Mouse (Mus musculus) heart, postnatal 14 days (tissue): ENCODE data around the gene Gnao1. TPM values are rescaled to one million over a fixed set of nuclear protein-coding genes. Genes with fewer than 3 reads are reported as not detected.

ENCODE experiments used
- DNase-seq, 2 experiments: peaks; one replicate each; pipeline ENCODE4 v3.0.0; 2021 to 2022
- intact Hi-C: fragments of 180-260 bp; cut with DNase I; formaldehyde crosslinking; loops from one replicate; pipeline ENCODE4 v1.15.1; 2025
- long read RNA-seq, 2 experiments: library from polyadenylated mRNA; stranded (forward); transcript quantifications; one replicate each; pipeline ENCODE4 v2.0.0; 2021
- total RNA-seq, 2 experiments: library from RNA; stranded (reverse); gene quantifications; 2 replicates each; pipeline ENCODE4 v1.2.3; 2021

Gnao1 gene
- 10 to 100 TPM; 20.0 to 26.8 TPM for total RNA-seq
- long read RNA-seq, experiment 1, transcript Gnao1-201 (9 exons, 2,948 nt), result major isoform, 5 of 8 reads
- long read RNA-seq, experiment 1, partial matches to known transcripts, result 0 of 8 reads
- long read RNA-seq, experiment 1, other reads (novel, unspliced or antisense), result 1 of 8 reads
- long read RNA-seq, experiment 2, full-length matches to known transcripts, result 7 of 9 reads
- long read RNA-seq, experiment 2, partial matches to known transcripts, result 1 of 9 reads
- long read RNA-seq, experiment 2, other reads (novel, unspliced or antisense), result 1 of 9 reads

DNA sequence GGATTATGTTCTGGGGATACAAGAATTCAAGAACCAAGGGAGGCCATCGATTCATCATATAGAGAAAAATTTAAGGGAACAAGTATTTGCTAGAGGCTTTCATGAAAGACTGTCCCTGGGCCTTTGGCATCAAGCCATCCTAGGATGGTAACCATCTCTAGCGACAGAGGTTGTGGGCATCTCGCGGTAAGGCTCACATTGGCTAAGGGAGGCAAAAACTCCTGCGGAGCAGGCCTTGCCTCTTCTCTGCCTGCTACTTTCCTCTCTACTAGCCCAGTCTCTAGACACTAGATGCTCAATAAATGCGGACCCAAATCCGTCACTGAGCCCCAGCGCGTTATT, at the start of gene Gnao1:
Gene Gnao1 (plus strand): TSS at position 281 of the 342 bp plus-strand sequence.
- intact Hi-C loops, result loop anchor here (5.0 kb wide), 1 partner anchor 123 kb away; no protein-coding TSS in a partner anchor
- no peak for DNase-seq

DNA sequence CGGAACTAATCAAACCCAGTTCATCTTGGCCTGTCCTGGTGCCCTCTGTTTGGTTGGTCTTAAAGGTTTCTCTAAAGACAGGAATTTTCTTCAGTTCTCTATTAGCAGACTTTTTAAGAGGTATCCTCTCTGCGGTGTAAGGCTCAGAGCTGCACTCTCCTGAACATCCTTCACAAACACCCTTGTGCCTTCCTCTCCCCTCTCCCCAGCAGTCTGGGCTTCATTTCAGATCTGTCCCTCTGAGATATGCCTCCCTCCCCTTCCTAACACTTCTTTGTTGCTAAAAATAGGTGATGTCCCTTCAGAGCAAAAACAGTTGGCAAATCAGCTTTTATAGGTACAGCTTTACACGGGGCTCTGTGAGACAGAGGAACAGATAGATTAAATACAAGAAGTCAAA, 32.2 kb upstream of the Gnao1 start:
- intact Hi-C loops, result loop anchor here (10.0 kb wide), 1 partner anchor 113 kb away; no protein-coding TSS in a partner anchor
- DNase-seq, result peak; percentile 1 to 3

DNA sequence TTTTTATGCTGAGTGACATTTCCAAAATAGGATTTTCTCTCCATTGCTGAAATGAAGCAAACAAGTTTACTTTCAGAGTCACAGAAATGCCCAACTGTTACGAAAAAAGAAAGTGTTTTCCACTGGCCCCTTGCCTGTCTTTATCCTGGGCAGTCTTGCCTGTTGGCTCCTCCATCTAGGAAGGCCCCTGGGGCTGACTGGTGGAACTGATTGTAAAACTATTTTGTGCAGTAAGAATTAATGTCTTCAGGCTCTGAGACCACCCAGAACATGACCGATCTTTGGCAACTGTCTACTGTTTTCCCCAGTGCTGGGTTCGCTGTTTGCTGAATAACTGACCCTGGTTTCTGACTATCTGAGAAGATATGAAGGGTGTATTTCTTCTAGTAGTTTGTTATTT, 540 bp upstream of the Gnao1 start:
- intact Hi-C loops, result no loop called here
- DNase-seq, result no peak

DNA sequence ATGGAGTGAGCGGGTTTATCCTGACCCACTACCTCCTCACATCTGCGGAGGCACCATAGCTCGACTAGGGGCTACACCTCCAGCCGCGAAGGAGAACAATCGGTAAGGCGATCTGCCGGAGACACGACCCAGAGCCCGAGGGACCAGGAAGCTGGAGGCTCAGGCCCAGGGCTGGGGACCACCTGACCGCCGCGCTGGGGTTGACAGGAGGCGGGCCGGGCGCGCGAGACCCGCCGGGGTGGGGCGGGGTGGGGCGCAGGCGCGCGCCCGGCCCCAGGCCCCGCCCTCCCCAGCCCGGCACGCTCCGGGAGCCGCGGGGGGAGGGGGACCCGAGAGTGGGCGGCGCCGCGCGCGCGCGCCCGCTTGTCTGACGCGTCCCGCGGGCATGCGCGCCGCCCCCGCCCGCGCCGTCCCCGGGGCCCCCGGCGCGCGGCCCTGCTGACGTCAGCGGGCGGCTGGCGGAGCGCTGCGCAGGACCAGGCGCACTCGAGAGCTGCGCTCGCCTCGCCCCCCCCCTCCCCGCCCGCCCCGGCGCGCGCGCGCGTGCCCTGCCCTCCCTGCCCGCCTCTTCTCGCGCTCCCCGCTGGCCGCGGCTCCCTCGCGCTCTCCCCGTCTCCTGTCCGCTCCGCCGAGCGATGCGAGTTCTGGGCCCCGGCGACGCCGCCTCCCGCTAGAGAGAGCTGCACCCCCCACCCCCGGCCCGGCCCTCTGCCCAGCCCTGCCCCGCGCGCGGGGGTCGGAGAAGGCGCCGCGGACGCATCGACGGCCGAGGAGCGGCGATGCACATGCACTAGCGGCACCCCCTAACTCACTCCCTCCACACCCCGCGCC, 477 bp downstream of the Gnao1 start:
- intact Hi-C loops, result loop anchor here (5.0 kb wide), 1 partner anchor 122 kb away; no protein-coding TSS in a partner anchor
- peak; percentile 89 to 93 for DNase-seq

DNA sequence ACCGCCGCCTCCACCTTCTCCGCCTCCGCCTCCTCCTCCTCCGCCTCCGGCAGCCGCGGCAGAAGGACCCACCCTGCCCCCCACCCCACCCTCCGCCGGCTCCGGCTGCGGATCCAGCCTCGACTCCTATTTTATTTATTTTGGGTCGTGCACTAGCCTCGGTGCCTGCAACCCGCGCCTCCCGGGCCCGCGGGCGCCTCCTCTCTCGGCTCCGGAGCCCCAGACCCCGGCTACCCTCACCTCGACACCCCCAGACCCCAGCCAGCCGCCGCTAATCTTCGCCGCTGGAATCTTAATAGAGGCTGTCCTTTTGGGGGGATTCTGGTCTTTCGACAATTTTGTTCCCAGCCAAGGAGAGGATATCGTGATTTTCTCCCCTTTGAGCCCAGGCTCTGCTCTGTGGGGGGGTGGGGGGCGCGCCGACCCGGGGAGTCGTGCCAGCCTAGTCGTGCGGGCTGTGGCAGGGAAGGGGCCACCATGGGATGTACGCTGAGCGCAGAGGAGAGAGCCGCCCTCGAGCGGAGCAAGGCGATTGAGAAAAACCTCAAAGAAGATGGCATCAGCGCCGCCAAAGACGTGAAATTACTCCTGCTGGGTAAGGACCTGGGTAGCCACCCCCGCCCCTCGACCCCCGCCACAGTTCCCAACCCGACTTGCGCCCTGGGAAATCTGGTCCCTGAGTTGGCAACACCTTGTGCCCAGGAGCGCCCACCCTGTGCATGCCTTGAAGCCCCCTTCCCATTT, 1.3 kb downstream of the Gnao1 start:
- no peak for DNase-seq
- intact Hi-C loops, result loop anchor here (5.0 kb wide), 1 partner anchor 121 kb away; no protein-coding TSS in a partner anchor

DNA sequence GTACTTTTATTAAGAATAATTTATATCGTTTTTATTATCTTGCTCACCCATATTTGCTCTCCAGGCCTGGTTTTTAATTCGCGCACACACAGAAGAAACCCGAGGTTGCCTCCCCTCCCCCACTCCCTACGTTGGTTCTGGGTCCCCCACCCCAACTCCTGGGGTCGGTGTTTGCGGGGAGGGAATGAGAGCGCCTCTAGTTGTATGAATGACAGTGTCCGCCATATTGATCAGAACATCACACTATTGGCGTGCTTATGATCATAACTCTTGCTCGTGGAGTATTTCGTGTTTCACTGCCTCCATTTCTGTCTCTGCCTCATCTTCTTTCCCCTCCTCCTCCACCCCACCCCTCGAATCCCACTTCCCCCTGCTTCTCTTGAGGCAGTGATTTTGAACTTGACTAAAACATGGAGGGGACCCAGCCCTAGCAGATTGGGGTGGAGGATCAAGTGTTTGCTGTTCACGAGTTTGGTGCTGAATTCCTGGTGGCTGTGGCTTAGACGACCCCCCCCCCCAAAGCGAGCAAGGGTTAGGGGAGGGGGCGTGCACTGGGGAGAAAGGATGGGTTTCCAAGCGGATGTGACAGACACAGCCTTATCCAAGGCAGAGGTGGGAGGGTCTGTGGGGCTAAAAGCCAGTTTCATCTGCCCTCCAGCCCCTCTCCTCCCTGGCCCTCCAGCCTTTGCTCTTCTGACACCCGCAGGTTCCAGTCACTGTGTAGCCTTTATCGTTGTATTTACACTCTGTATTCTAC, 2.1 kb downstream of the Gnao1 start:
- no peak for DNase-seq
- intact Hi-C loops, result loop anchor here (5.0 kb wide), 1 partner anchor 120 kb away; no protein-coding TSS in a partner anchor

DNA sequence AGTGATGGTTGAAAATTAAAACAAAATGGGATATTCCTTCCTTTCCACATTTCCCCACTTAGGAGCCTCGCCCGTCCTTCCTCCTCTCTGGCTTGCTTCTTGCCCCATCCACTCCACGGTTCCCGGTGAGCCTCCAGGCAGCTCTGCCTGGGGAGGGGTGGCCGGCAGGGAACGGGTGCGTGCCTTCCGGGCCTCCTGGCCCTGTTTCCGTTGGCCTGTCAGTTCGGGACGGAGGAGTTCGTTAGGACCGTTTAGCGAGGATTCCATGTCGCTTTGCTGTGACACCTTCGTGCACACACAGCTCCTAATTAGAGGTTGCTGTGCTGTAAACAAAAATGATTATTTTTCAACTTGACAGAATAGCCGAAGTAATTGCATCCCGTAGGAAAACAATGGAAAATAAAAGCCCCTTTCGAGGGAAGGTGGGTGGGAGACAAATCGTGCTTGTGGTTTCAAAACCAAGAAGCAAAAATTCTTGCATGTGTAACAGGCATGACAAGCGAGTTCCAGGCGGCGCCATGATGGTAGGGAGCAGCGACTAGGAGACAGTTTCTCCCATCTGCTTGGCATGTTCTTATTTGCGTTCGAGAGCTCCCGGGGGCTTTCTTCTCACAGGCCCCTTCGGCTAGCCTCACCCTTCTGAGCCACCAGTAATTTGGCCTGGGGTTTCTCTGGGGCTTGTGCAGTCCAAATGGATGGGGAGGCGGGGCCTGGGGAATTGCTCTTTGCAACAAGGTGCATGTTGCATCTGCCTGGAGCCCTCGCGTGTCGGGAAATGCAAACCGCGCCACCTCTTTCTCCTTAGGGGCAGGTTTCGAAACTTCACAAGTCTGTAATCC, 3.0 kb downstream of the Gnao1 start:
- intact Hi-C loops, result loop anchor here (5.0 kb wide), 1 partner anchor 120 kb away; no protein-coding TSS in a partner anchor
- no peak for DNase-seq

DNA sequence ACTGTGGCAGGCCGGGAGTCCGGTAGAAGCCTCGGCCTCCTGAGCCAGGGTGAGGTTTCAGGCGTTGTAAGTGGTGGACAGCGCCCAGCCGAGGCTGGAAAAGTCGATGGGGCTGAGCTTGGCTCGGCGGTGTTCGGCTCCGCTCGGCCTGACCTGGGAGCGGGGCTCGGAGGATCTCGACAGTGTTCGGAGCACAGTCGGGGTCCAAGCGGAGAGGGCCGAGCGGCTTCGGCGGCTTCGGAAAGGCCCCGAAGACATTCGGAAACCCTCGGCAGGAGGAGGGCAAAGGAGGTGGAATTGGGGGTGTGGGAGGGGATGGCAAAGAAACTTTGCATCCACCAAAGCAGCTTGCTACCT, 3.6 kb downstream of the Gnao1 start:
- intact Hi-C loops, result loop anchor here (5.0 kb wide), 1 partner anchor 119 kb away; no protein-coding TSS in a partner anchor

DNA sequence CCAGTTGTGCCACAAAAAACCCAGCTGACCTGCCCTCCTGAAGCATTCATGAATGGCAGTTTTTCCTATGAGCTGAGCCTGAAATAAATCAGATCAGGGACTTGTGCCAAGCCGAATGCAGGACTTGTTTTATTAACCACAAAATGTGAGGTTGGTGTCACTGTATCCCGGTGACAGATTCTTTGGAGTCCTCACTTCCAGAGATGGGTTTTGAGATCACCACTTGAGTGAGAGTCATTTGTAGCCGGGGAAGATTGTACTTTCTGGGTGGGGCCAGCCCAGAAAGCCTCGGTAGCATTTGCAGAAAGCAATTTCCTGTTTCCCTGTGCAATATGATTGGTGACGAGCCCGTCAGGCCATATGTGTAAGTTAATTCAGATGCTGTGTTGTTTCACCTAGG, 4.5 kb downstream of the Gnao1 start:
- intact Hi-C loops, result loop anchor here (5.0 kb wide), 1 partner anchor 118 kb away; no protein-coding TSS in a partner anchor
- no peak for DNase-seq

More for the DNA sequence above, 3.6 kb downstream of the Gnao1 start:
- DNase-seq, result peak; percentile 88 to 94

DNA sequence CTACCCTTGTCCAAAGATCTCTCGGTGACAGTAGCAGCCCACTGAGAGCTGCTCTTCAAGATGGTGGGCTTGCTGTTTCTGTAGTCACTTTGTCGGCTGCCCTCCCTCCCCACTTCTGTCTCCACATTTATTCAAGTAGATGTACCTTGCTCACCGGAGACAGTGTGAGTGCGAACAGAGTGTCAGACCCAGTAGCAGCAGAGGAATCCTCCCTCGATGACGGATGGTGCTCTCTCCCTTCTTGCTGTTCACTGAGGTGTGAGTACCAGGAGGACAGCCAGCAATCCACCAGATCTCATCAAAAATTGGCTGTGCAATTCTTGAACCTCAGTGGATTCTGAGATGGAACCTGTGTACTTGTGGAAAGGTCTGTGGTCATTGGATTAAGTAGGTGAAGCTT, 6.5 kb downstream of the Gnao1 start:
- no peak for DNase-seq
- intact Hi-C loops, result no loop called here

DNA sequence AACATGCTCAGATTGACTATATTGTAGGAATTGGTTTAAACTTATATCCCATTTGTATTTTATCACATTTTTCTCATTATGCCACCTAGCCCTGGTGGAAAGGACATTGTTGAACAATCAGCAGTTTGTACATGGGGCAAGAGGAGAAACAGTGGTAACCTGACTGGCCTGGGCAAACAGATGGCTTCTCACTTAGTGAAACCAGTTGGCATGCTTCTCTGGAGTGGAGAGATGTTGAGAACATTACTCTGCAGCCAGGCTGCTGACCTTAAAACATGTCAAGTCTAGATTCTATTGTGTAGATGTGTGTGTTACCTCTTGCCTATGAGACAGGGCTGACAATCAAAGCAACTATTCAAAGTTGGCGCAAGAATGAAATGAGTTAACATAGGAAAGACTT, 7.6 kb downstream of the Gnao1 start:
- intact Hi-C loops, result no loop called here
- DNase-seq, result no peak

DNA sequence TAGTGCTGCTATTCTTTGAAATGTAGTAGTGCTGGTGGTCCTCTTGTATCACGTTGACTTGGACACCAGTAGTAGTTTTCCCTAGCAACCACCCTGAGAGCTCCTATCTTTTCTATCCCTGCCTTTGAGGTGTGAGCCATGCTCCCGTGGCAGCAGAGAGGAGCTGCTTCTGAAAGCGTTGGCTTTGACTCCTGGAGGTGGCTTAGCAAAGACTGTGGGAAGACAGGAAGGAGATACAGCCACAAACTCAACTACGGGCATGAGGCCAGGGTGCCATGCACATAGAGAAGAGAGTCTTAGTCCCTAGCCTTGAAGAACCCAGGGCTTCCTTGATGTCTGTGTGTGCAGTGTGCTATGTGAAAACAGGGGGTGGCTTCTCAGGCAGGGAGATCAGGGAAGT, 10.2 kb downstream of the Gnao1 start:
- DNase-seq, result no peak
- intact Hi-C loops, result no loop called here

DNA sequence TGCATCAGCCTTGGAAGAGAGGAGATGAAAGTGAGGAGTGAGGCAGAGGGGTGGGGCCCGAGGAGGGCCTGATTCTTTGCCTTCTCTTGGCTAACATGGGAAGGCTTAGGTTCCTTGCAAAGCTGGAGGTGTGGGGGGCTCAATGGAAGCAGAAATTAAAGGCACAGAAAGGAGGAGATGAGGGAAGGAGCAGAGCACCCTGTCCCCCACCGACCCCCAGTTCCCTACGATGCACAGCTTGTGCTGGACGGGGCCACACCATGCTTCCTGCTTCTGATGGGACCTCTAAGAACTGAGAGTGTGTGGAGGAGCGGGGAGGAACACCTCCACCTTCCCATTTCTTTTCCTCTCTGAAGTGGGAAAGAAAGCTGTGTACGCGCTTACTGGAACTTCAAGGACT, 11.6 kb downstream of the Gnao1 start:
- DNase-seq, result no peak
- intact Hi-C loops, result no loop called here

DNA sequence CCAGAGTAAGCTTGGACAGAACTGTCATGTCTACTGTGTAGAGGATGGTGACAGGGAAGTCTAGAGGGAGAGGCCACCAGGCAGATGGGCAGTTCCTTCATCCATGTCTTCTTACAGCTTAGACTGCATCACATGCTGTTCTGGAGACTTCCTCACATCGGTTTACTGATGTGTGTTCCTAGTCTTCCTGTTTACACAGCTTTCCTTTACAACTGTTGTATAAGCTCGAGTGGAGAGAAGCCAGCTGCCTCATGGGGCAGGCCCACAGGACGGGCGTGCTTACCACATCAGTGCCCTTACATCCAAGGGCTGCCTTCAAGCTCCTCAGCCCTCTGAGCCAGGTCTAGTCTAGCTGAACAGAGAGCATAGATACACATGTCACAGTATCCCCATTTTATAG, 15.6 kb downstream of the Gnao1 start:
- intact Hi-C loops, result no loop called here
- no peak for DNase-seq

DNA sequence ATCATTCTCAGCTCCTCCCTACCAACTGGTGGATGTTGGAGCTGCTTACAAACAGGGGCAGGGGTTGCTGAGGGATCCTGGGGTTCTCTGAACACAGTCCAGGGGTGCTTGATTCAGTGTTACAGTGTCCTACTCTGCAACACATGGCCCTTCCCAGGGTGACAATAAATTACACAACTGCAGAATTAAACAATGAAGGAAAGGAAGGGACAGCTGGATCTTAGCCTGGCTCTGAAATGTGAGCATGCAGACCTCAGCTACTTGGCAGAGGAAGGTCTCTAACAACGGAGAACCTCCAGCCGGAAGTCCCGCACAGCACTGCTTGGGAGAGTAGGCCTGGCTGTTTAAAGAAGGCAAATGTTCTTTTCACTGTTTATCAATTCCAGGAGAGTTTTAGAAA, 20.9 kb downstream of the Gnao1 start:
- intact Hi-C loops, result no loop called here
- DNase-seq, result peak in 1 of 2 experiments; percentile 35

DNA sequence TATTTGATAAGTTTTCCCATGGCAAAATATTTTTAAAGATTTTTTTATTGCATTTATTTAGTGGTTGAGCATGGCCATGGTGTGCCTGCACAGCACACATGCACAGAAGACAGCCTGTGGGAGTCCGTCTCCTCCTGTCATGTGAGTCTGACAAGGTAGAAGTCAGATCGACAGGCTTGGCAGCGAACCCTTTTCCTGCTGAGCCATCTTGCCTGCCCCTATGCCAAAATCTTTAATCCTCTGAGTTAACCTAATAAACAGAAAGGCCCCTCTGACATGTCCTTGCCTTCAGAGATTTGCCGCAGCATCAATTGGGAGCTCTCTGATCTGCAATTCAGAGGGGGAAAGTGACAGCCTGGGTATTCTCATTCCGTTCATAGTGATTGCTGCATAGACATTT, 26.0 kb downstream of the Gnao1 start:
- no peak for DNase-seq
- intact Hi-C loops, result no loop called here

DNA sequence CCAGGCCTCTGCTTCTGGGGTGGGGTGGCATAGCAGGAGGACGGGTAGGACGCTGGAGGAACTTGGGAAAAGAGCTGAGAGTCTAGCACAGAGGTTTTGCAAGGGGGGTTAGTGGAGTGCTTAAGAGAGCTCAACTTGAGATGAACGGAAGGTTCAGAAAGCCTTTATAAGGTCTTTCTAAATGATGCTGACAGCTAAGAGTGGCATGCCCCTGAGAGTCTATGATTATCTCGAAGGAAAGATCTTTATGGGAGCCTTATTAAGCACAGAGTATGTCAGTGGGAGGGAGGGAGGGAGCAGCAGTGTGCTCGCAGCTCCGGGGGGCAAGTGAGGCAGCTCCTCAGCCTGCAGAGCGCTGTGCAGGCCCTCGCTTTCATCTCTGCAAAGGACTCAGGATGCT, 29.3 kb downstream of the Gnao1 start:
- no peak for DNase-seq
- intact Hi-C loops, result no loop called here

DNA sequence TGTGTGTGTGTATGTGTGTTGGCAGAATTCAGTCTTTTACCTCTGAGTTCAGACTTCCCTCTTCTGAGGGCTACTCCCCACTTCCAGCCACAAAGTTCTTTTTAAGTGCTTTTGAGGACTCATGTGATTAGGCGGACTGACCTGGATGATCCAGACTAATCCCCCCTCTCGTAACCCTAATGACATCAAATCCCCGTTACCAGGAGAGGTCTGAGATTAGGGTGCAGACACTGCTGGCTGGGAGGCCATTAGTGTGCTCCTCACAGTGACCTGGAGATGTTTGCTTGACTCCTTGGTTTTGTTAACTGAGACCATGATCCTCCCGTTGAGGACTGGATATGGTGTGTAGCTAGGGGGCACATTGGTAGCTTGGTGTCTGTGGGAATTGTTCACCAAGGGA, 30.7 kb downstream of the Gnao1 start:
- intact Hi-C loops, result loop anchor here (5.0 kb wide), 1 partner anchor 178 kb away; no protein-coding TSS in a partner anchor
- no peak for DNase-seq
